Mouse (Mus musculus): ENCODE results near the gene Kcnk15.

- TF ChIP-seq GABPA (IDR thresholded peaks at IDR 0.05; ENCODE audit: low read depth, low read length) (no peak), CTCF (IDR thresholded peaks at IDR 0.05 in 2 of 3, conservative IDR thresholded peaks at IDR 0.05 in 1 of 3; ENCODE audit: control insufficient read depth in 1 of 3, insufficient read depth in 1 of 3, low read depth in 2 of 3, low read length in 3 of 3, poor library complexity in 1 of 3, severe bottlenecking in 1 of 3) (no peak), POLR2A (IDR thresholded peaks at IDR 0.05; ENCODE audit: control insufficient read depth in 1 of 2, insufficient read depth in 1 of 2, low read depth in 1 of 2, low read length in 2 of 2, poor library complexity in 1 of 2) (no peak), BHLHE40 (IDR thresholded peaks at IDR 0.05; ENCODE audit: borderline replicate concordance, low read depth, low read length) (no peak), ETS1 (IDR thresholded peaks at IDR 0.05; ENCODE audit: low read depth, low read length) (no peak), CHD1 (IDR thresholded peaks at IDR 0.05; ENCODE audit: low read depth, low read length) (no peak), KAT2A (conservative IDR thresholded peaks at IDR 0.05; ENCODE audit: low read depth, low read length) (no peak), E2F4 (IDR thresholded peaks at IDR 0.05; ENCODE audit: borderline replicate concordance, low read depth, low read length) (no peak), GATA1 (IDR thresholded peaks at IDR 0.05; ENCODE audit: low read depth, low read length) (no peak), SIN3A (IDR thresholded peaks at IDR 0.05; ENCODE audit: low read length) (no peak), EP300 (IDR thresholded peaks at IDR 0.05; ENCODE audit: low read depth in 1 of 2, low read length in 2 of 2) (no peak), TAL1 (IDR thresholded peaks at IDR 0.05; ENCODE audit: low read length) (no peak), USF2 (IDR thresholded peaks at IDR 0.05; ENCODE audit: borderline replicate concordance in 1 of 2, insufficient read depth in 1 of 2, low read depth in 1 of 2, low read length in 2 of 2) (no peak)
These were observed 22.3 kb upstream of the Kcnk15 start for GRCm38 (mm10) chr2:163831163-163831562.

Data from MEL (cell line).